ENCODE assay signal across 22 mouse cellular contexts in the genomic region with DNA sequence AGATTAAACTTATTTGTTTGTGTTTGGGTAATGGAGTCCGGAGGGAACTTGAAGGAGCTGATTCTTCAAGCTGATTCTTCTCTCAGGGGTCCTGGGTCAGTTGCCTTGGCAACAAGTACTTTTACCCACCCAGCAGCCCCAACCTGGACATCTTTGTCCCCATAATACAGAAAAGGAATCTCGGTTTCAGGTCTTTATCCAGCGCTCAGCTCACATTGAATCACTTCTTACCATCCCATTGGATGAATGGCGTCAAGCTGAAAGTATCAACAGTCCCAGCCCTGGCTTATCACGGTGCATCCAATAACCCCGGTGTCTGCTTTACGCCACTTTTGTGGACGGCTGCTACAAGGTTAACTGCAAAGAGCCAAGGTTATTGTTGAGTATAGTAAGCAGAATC.
DNase-seq lines count a peak whose midpoint lies in the region; ATAC-seq and TF ChIP-seq lines count a peak whose summit lies in the region.
"Had no signal": no experiment of that assay in that cellular context is flagged by ENCODE, and none has a peak within 500 bp of the region (broad histone marks: within the 10 kb centered on the region; RNA-seq: fewer than 3 reads in every experiment).

No protein-coding gene starts in this region.

- H3K4me3 ChIP-seq in heart, embryonic 10.5 days, result no peak overlapping the region
- no peak overlapping the region for H3K4me3 ChIP-seq in midbrain, embryonic 11.5 days (ENCODE audit: low read depth, low read length)
- H3K4me3 ChIP-seq in midbrain, postnatal 0 days (ENCODE audit: low read depth, low read length), result no peak overlapping the region

- H3K4me1 ChIP-seq in heart, embryonic 10.5 days, result no peaks in the 10 kb centered on the region; the same call in 1 of the 2 replicates
- peaks cover 5% of the 10 kb centered on the region; the same call in 1 of the 2 replicates for H3K4me1 ChIP-seq in midbrain, embryonic 11.5 days (ENCODE audit: control insufficient read depth, insufficient read depth, low read length)
- H3K4me1 ChIP-seq in midbrain, postnatal 0 days (ENCODE audit: insufficient read depth, low read length), result no peaks in the 10 kb centered on the region

- no peak for TF ChIP-seq CTCF in midbrain, postnatal 0 days (IDR thresholded peaks at IDR 0.05)

- H3K27me3 ChIP-seq in heart, embryonic 10.5 days (ENCODE audit: insufficient read depth, poor library complexity, severe bottlenecking), result no peaks in the 10 kb centered on the region
- no peaks in the 10 kb centered on the region for H3K27me3 ChIP-seq in midbrain, embryonic 11.5 days (ENCODE audit: control insufficient read depth, insufficient read depth, low read length)
- no peaks in the 10 kb centered on the region for H3K27me3 ChIP-seq in midbrain, postnatal 0 days (ENCODE audit: insufficient read depth, low read length)
- H3K27me3 ChIP-seq: CH12.LX, Patski had no signal

- no peaks in the 10 kb centered on the region for H3K36me3 ChIP-seq in heart, embryonic 10.5 days
- H3K36me3 ChIP-seq in midbrain, embryonic 11.5 days (ENCODE audit: control insufficient read depth, insufficient read depth, low read length), result no peaks in the 10 kb centered on the region
- H3K36me3 ChIP-seq in midbrain, postnatal 0 days (ENCODE audit: insufficient read depth, low read length), result no peaks in the 10 kb centered on the region
- H3K36me3 ChIP-seq: G1E had no signal

- DNase-seq in heart, adult 11 months, result peak; percentile 83
- DNase-seq in heart, embryonic 10.5 days (ENCODE audit: low spot score), result no peak
- peak; percentile 77 for DNase-seq in midbrain, embryonic 11.5 days (ENCODE audit: low spot score, missing footprints)
- DNase-seq in midbrain, postnatal 0 days (ENCODE audit: low spot score), result no peak
- DNase-seq in R1 (ENCODE audit: low read depth, low spot score), result peak; percentile 45
- DNase-seq: adrenal gland, adult 2 months; adrenal gland, adult 8-10 months; adrenal gland, postnatal 10 days; adrenal gland, postnatal 14 days; adrenal gland, postnatal 25 days; adrenal gland, postnatal 36 days; B cell, adult 2 months; cerebellum, adult 11 months; cerebellum, adult 11-12 months; cerebellum, adult 18-20 months; cerebellum, adult 2 months had no signal

- WGBS in heart, embryonic 10.5 days, result 63% methylated on average over 8 of the region's 8 CpGs
- WGBS in midbrain, embryonic 11.5 days, result 72% methylated on average over 8 of the region's 8 CpGs
- 69% methylated on average over 8 of the region's 8 CpGs for WGBS in midbrain, postnatal 0 days

- no peaks in the 10 kb centered on the region for H3K9me3 ChIP-seq in heart, embryonic 10.5 days
- H3K9me3 ChIP-seq in midbrain, embryonic 11.5 days (ENCODE audit: control insufficient read depth, low read length), result no peaks in the 10 kb centered on the region
- H3K9me3 ChIP-seq in midbrain, postnatal 0 days (ENCODE audit: low read length), result no peaks in the 10 kb centered on the region

- no peak for ATAC-seq in midbrain, embryonic 11.5 days (ENCODE audit: low FRiP score)
- no peak for ATAC-seq in midbrain, postnatal 0 days (ENCODE audit: low FRiP score)
- ATAC-seq in megakaryocyte, adult 5-6 weeks (ENCODE audit: poor library complexity, severe bottlenecking), result no peak
- ATAC-seq: activated CD4-positive, CD25-positive, alpha-beta regulatory T cell, adult 4 months; CD4-positive, CD25-positive, alpha-beta regulatory T cell, adult 4 months; Patski had no signal

- no peak overlapping the region for H3K27ac ChIP-seq in heart, embryonic 10.5 days
- no peak overlapping the region for H3K27ac ChIP-seq in midbrain, embryonic 11.5 days (ENCODE audit: low read depth, low read length)
- no peak overlapping the region for H3K27ac ChIP-seq in midbrain, postnatal 0 days (ENCODE audit: low read depth, low read length)

- no peak overlapping the region for H3K4me2 ChIP-seq in midbrain, embryonic 11.5 days
- no peak overlapping the region for H3K4me2 ChIP-seq in midbrain, postnatal 0 days (ENCODE audit: low read depth, low read length, poor library complexity, severe bottlenecking)

- H3K9ac ChIP-seq in midbrain, embryonic 11.5 days (ENCODE audit: low read length), result no peak overlapping the region
- no peak overlapping the region for H3K9ac ChIP-seq in midbrain, postnatal 0 days (replicated peaks; ENCODE audit: low read length, poor library complexity, severe bottlenecking)

Comparison
In these comparisons a context has a peak if more than half of its experiments do, and no peak if none do; other contexts are left out.
1. DNase-seq: peak in heart, adult 11 months (single experiment), midbrain, embryonic 11.5 days (single experiment) and R1 (single experiment); none in heart, embryonic 10.5 days (single experiment) and midbrain, postnatal 0 days (single experiment).